Mouse (Mus musculus) lung, postnatal 0 days (tissue): ENCODE measurements around the gene Kif5a.

Experiments used
- CTCF ChIP-seq: IDR thresholded peaks from 2 replicates; pipeline ENCODE4 v1.5.1; 2016; ENCODE audit warnings: antibody characterized with exemption, mild to moderate bottlenecking
- EP300 ChIP-seq: IDR thresholded peaks from 2 replicates; pipeline ENCODE4 v1.6.1; 2016; ENCODE audit warnings: antibody characterized with exemption, mild to moderate bottlenecking, control low read depth

- TF ChIP-seq EP300, result no peak
- TF ChIP-seq CTCF, result no peak
Measured at GRCm38 (mm10) chr10:127230693-127231092, 32.5 kb downstream of the Kif5a start.
